Mouse (Mus musculus) forebrain, postnatal 0 days (tissue): Measurements from ENCODE around the gene Bnip2. TPM values are rescaled to one million over a fixed set of nuclear protein-coding genes. Genes with fewer than 3 reads are reported as not detected.
A peak's percentile ranks its signal among the peaks of the same experiment; 100 is the strongest.

Experiments
- ATAC-seq: fragments of 200-750 bp; cut with Nextera tagmentation; 2 replicates; pipeline ENCODE4 v1.8.0; 2017; ENCODE audit warnings: mild to moderate bottlenecking, moderate library complexity
- DNase-seq: peaks from one replicate; pipeline ENCODE4 v3.0.0-alpha.2; 2015
- H3K27ac ChIP-seq: fragments of 300-500 bp; sonication (generic); 2 replicates; pipeline ENCODE4 v1.5.1; 2014; ENCODE audit warnings: low read depth, mild to moderate bottlenecking, antibody characterized with exemption, low read length, moderate library complexity, mixed read lengths
- H3K27me3 ChIP-seq: fragments of 300-500 bp; sonication (generic); 2 replicates; pipeline ENCODE4 v1.6.1; 2014; ENCODE audit warnings: mild to moderate bottlenecking, low read length, mixed read lengths; ENCODE audit not compliant: insufficient read depth
- H3K36me3 ChIP-seq: fragments of 300-500 bp; sonication (generic); 2 replicates; pipeline ENCODE4 v1.6.1; 2014; ENCODE audit warnings: mild to moderate bottlenecking, moderate library complexity; ENCODE audit not compliant: insufficient read depth
- H3K4me1 ChIP-seq: fragments of 300-500 bp; sonication (generic); 2 replicates; pipeline ENCODE4 v1.6.1; 2014; ENCODE audit warnings: antibody characterized with exemption; ENCODE audit not compliant: insufficient read depth
- H3K4me2 ChIP-seq: fragments of 300-500 bp; sonication (generic); 2 replicates; pipeline ENCODE4 v1.6.1; 2014; ENCODE audit warnings: low read depth, mild to moderate bottlenecking, moderate library complexity
- H3K4me3 ChIP-seq: fragments of 300-500 bp; sonication (generic); 2 replicates; pipeline ENCODE4 v1.5.1; 2014; ENCODE audit warnings: low read depth, low read length, mixed read lengths
- H3K9ac ChIP-seq: fragments of 300-500 bp; sonication (generic); 2 replicates; pipeline ENCODE4 v1.6.1; 2014; ENCODE audit warnings: mild to moderate bottlenecking
- H3K9me3 ChIP-seq: fragments of 300-500 bp; sonication (generic); 2 replicates; pipeline ENCODE4 v1.6.1; 2016; ENCODE audit warnings: low read length
- CTCF ChIP-seq: sonication (generic); IDR thresholded peaks from 2 replicates; pipeline ENCODE4 v1.5.1; 2016; ENCODE audit warnings: antibody characterized with exemption, control low read depth, low read depth
- WGBS: fragments of 180-500 bp; shearing (Covaris S2); extraction: QIAGEN DNeasy Blood & Tissue Kit; methylation state at CpG from one replicate; pipeline ENCODE4 v1.1.7; 2014; 5-methylcytosine and 5-hydroxymethylcytosine counted together
- polyA plus RNA-seq: library from polyadenylated mRNA; unstranded; fragments of >200 nt; fragmentation: Nextera tagmentation; extraction: Ambion mirVana; gene quantifications from 2 replicates; pipeline ENCODE4 v1.2.1, GENCODE M21; 2015
- total RNA-seq: library from RNA; depleted of rRNA; stranded (reverse); fragments of >200 nt; gene quantifications from 2 replicates; pipeline ENCODE4 v1.2.3, GENCODE M21; 2014

Bnip2 gene
- total and polyA plus RNA-seq, 2 experiments from 2014 or later, result 53.2 to 69.4 TPM

DNA sequence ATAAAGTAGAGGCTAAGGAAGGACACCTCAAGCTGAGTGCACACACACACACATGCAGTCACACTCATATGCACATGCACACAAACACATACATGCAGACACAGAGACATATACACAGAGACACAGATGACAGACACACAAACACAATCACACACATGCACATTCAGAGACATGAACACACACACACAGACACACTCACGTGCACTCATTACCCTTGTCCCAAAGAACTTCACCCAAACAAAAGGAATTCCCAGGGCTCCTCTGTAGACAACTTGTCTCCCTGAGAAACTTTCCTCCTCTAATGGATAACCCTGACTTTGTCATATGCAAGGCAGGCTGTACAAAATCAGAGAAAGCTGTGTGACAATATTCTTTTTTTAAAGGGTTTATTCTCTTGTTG, 3.7 kb upstream of the Bnip2 start:
- no peaks in the 10 kb centered on the region for H3K27me3 ChIP-seq
- DNase-seq (no peak), ATAC-seq (no peak)
- no peak for TF ChIP-seq CTCF
- no peaks in the 10 kb centered on the region for H3K9me3 ChIP-seq
- H3K36me3 ChIP-seq, result no peaks in the 10 kb centered on the region
- no peak overlapping the region for H3K27ac ChIP-seq
- H3K4me2 ChIP-seq, result no peak overlapping the region
- H3K4me1 ChIP-seq, result 0 out of 2 replicates have a peak, but pooled peaks cover 4% of the 10 kb centered on the region
- WGBS, result 71% methylated on average over 1 of the region's 1 CpGs
- no peak overlapping the region for H3K9ac ChIP-seq
- no peak overlapping the region for H3K4me3 ChIP-seq

DNA sequence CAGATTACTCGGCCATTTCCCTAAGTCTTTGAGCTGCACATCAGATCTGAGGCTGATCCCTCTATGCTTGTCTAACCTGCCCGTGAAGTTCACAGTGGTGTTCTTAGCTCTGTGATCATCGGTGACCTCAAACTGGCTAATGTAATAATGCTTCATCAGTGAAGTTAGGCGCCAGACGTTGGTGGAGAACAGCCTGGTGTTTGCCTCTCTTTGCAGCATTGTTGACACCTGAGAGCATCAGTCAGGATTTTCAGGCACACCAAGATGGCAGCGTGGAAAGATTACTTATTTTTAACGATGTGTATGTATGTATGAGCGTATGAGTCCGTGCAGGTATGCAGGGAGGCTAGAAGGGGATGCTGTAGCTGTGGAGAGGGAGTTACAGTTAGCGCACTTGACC, 3.2 kb upstream of the Bnip2 start:
- DNase-seq, result no peak
- ATAC-seq, result no peak
- Histone ChIP-seq H3K4me2 (no peak overlapping the region), H3K27me3 (no peaks in the 10 kb centered on the region), H3K9me3 (no peaks in the 10 kb centered on the region), H3K9ac (no peak overlapping the region), H3K27ac (no peak overlapping the region), H3K4me1 (peaks cover 8% of the 10 kb centered on the region; the same call in 1 of the 2 replicates), H3K4me3 (no peak overlapping the region), H3K36me3 (no peaks in the 10 kb centered on the region)
- TF ChIP-seq CTCF, result no peak
- 81% methylated on average over 10 of the region's 10 CpGs for WGBS

DNA sequence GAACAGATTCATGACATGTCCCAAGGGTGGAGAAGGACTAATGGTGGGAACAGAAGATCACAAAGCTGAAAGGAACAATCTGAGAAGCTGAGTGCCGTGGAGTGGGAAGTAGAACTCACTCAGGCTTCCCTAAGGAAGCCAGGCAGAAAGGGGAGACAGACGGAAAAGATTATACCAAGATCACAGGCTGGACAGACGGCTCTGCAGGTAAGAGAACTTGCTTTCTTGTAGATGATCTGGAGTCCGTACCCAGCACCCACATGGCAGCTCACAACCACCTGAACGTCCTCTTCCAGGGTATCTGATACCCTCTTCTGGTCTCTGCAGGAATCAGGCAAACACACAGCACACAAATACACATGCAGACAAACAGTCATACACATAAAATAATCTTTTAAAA, 2.7 kb upstream of the Bnip2 start:
- Histone ChIP-seq H3K27me3 (no peaks in the 10 kb centered on the region), H3K27ac (no peak overlapping the region), H3K36me3 (no peaks in the 10 kb centered on the region), H3K4me1 (peaks cover 8% of the 10 kb centered on the region; the same call in 1 of the 2 replicates), H3K9ac (no peak overlapping the region), H3K4me3 (no peak overlapping the region), H3K9me3 (no peaks in the 10 kb centered on the region), H3K4me2 (no peak overlapping the region)
- WGBS, result 80% methylated on average over 5 of the region's 5 CpGs
- no peak for ATAC-seq
- TF ChIP-seq CTCF, result no peak
- no peak for DNase-seq

DNA sequence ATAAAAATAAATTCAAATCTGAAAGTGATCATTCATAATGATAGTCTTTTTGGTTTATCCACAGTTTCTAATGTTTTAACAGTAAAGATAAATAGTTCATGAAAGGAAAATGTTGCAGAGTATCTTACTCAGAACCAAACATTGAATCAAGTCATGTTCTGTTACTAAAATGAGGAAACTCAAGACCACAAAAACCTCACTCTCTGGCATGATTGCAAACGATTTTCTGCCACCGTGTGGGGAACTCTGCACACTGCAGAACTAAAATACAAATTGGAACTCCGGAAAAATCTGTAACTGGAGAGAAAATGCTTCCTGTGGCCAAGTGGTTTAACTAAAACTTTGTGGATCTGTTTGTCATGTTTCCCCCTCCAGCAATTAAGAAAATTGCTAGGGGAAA, 1.7 kb upstream of the Bnip2 start:
- Histone ChIP-seq H3K4me1 (peaks cover 8% of the 10 kb centered on the region; the same call in 1 of the 2 replicates), H3K27me3 (no peaks in the 10 kb centered on the region), H3K4me3 (no peak overlapping the region), H3K36me3 (peaks cover 5% of the 10 kb centered on the region), H3K9ac (no peak overlapping the region), H3K9me3 (no peaks in the 10 kb centered on the region), H3K4me2 (no peak overlapping the region), H3K27ac (no peak overlapping the region)
- no peak for ATAC-seq
- peak; percentile 87 for DNase-seq
- peak; percentile 81 for TF ChIP-seq CTCF
- under 1% methylated on average over 3 of the region's 3 CpGs for WGBS

DNA sequence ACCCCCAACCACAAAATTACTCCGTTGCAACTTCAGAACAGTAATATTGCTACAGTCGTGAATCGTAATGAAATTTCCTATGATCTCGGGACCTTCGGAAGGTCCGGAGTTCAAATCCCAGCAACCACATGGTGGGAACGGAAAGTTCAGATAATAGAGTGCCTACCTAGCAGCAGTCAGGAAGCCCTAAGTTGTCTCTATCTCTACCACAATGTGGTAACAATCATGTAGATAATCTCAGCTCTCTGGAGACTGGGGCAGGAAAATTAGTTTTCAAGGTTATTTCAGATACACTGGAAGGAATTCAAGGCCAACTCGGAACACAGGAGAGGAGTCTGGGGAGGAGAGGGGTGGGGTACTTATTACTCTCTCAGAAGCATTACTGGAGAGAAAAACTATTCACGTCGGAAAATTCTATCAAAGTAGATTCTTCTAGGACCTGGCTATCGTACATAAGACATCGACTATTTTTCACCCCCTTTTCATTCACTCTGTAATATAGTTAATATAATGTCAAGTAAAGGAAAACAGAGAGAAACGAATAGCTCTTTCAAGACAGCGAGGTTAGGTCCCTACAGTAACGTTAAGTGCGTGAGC, 462 bp upstream of the Bnip2 start:
- peak overlapping the region; percentile 90 for H3K27ac ChIP-seq
- no peak for DNase-seq

DNA sequence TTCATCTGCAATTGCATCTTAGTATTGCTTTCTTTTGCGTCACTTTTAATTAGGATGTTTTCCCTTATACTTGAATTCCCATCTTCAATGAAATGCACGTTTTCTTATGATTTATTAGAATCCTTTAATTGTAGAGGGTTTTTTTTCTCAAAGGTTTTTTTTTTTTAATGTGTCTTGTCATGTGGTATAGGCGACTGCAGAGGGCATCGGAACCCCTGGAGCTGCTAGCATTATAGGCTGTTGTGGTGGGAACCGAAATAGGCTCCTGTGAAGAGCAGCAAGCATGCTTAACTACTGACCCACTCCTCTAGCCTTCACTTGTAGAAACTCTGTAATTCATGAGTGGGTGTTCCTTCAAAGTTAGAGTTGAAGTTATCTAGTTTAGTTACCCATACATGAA, 1.1 kb downstream of the Bnip2 start:
- H3K4me1 ChIP-seq, result peaks cover 8% of the 10 kb centered on the region; the same call in 1 of the 2 replicates
- no peak for ATAC-seq
- peak overlapping the region; percentile 65 for H3K4me2 ChIP-seq
- H3K9me3 ChIP-seq, result no peaks in the 10 kb centered on the region
- peaks cover 12% of the 10 kb centered on the region for H3K36me3 ChIP-seq
- peak; percentile 10 for DNase-seq
- peak overlapping the region; percentile 99 for H3K4me3 ChIP-seq
- 10% methylated on average over 5 of the region's 5 CpGs for WGBS
- no peaks in the 10 kb centered on the region for H3K27me3 ChIP-seq
- no peak overlapping the region for H3K27ac ChIP-seq
- no peak for TF ChIP-seq CTCF
- H3K9ac ChIP-seq, result peak overlapping the region; percentile 98

More for the DNA sequence above, 462 bp upstream of the Bnip2 start:
- Histone ChIP-seq H3K9ac (peak overlapping the region; percentile 98), H3K27me3 (no peaks in the 10 kb centered on the region), H3K4me2 (peak overlapping the region; percentile 65), H3K4me3 (peak overlapping the region; percentile 99), H3K36me3 (peaks cover 5% of the 10 kb centered on the region), H3K4me1 (peaks cover 8% of the 10 kb centered on the region; the same call in 1 of the 2 replicates), H3K9me3 (no peaks in the 10 kb centered on the region)
- WGBS, result 38% methylated on average over 16 of the region's 16 CpGs
- no peak for ATAC-seq
- TF ChIP-seq CTCF, result no peak

DNA sequence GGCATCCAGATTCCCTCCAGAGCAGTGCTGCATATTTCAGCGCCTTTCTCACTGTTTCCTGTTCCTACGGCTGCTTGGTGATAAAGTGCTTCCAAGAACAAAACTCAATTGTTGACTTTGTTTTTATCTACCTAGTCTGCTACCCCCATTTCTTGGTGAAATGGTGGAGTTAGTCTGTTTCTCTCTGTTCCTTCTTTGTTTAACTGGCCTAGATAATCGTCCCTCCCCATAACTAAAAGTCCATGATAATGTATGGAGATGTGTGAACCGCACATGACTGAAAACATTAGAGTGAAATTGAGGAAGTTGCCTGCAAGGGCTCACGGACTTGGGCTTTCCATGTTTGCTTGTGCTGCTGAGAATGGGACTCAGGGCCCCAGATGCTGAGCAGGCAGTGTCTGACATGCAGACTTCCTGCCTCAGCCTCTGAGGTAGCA, 3.6 kb downstream of the Bnip2 start:
- ATAC-seq (no peak), DNase-seq (no peak)
- no peak overlapping the region for H3K27ac ChIP-seq
- H3K4me1 ChIP-seq, result peaks cover 8% of the 10 kb centered on the region; the same call in 1 of the 2 replicates
- no peak overlapping the region for H3K9ac ChIP-seq
- WGBS, result 79% methylated on average over 5 of the region's 5 CpGs
- no peak for TF ChIP-seq CTCF
- no peak overlapping the region for H3K4me2 ChIP-seq
- no peaks in the 10 kb centered on the region for H3K9me3 ChIP-seq
- H3K27me3 ChIP-seq, result no peaks in the 10 kb centered on the region
- H3K36me3 ChIP-seq, result peaks cover 27% of the 10 kb centered on the region
- no peak overlapping the region for H3K4me3 ChIP-seq
